Mouse (Mus musculus): Measurements from ENCODE around the gene Dgkh. TPM values are rescaled to one million over a fixed set of nuclear protein-coding genes. Genes with fewer than 3 reads are reported as not detected.

Dgkh gene
- polyA plus RNA-seq (2014; fragmentation: Nextera tagmentation; extraction: Ambion mirVana) = 2.8 and 3.6 TPM in 2 replicates

DNA sequence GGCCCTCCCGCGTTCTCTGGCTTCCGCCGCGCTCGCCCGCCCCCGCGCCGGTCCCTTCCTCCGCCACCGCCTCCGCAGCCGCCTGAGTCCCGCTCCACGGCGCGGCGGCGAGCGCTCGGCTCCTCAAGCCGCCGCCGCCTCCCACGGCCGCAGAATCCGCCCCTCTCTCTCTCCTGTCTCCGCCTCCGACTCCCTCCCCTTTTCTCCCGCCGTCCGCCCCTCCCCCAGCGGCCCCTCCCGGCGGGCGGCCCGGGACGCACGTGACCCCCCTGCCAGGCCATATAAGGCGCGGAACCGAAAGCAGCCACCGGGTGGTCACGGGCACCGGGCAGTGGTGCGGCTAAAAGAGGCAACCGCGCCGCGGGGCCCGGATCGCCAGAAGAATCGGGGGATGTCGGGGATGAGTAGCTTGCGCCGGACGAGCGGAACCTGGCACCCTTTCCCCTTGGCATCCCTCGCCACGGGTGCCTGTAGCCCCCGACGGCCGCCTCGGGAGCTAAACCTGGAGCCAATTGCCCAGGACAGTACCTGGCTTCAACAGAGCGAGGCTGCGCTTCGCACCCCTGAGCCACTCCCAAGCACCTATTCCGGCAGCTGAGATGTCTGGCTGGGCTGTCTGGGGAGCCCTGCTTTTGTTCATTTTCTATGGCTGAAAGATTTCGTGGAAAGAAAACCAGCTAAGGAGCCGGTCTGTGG lies at the start of gene Dgkh:
Dgkh (minus strand) TSS at position 160 of the 696 bp plus-strand sequence.
- H3K4me1 ChIP-seq (ENCODE audit: control insufficient read depth in 2 of 2, insufficient read depth in 2 of 2, low read length in 2 of 2) = peaks cover 2 to 4% of the 10 kb centered on the region in 2 experiments; a peak in 2 of 4 replicates
- peak within 1 kb of the TSS; percentile 30 to 80 for H3K27ac ChIP-seq (replicated peaks in 1 of 2; ENCODE audit: control insufficient read depth in 1 of 2, insufficient read depth in 1 of 2, low read depth in 2 of 2, low read length in 2 of 2)
- H3K9ac ChIP-seq (ENCODE audit: low read length) = peak within 1 kb of the TSS; percentile 84
- H3K36me3 ChIP-seq (ENCODE audit: control insufficient read depth, insufficient read depth, low read length) = no peaks in the 10 kb centered on the region
- ATAC-seq (ENCODE audit: insufficient number of reproducible peaks, insufficient read depth, low FRiP score, low read depth) = peak; percentile 95
- WGBS = under 1% methylated on average over 66 of the region's 71 CpGs
- H3K4me3 ChIP-seq (ENCODE audit: control insufficient read depth in 1 of 2, insufficient read depth in 1 of 2, low read depth in 1 of 2, low read length in 2 of 2) = peak within 1 kb of the TSS; percentile 80 to 83
- peak within 1 kb of the TSS; percentile 99 for H3K4me2 ChIP-seq (ENCODE audit: low read length)
- no peaks in the 10 kb centered on the region for H3K9me3 ChIP-seq (ENCODE audit: control insufficient read depth, low read length)
- no peaks in the 10 kb centered on the region for H3K27me3 ChIP-seq (ENCODE audit: control insufficient read depth, insufficient read depth, low read length)

DNA sequence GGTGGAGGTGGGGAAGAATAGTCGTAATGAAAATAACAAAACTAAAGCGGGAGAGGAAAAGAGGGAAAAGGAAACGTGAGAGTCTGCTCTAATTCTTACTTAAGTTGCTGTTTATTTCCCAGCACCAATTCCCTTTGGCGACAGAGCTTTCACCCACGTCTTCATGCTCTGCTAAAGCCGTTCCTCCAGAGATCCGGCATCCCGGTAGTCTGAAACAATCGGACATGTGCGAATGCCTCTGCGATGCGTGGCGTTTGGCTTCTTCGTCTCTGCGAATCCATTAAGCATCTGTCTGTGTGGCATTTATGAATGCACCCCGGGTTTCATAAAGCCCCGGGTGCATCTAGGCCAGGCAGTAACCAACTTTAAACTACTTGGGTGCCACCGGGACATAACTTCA lies 44.6 kb upstream of the Dgkh start:
- H3K4me3 ChIP-seq (ENCODE audit: control insufficient read depth in 1 of 2, insufficient read depth in 1 of 2, low read depth in 1 of 2, low read length in 2 of 2) = no peak overlapping the region
- H3K36me3 ChIP-seq (ENCODE audit: control insufficient read depth, insufficient read depth, low read length) = no peaks in the 10 kb centered on the region
- no peaks in the 10 kb centered on the region for H3K9me3 ChIP-seq (ENCODE audit: control insufficient read depth, low read length)
- no peak overlapping the region for H3K9ac ChIP-seq (ENCODE audit: low read length)
- no peaks in the 10 kb centered on the region for H3K27me3 ChIP-seq (ENCODE audit: control insufficient read depth, insufficient read depth, low read length)
- 65% methylated on average over 18 of the region's 18 CpGs for WGBS
- H3K4me1 ChIP-seq (ENCODE audit: control insufficient read depth in 2 of 2, insufficient read depth in 2 of 2, low read length in 2 of 2) = peaks cover 0 to 2% of the 10 kb centered on the region in 2 experiments; a peak in 1 of 4 replicates
- peak overlapping the region; percentile 39 for H3K4me2 ChIP-seq (ENCODE audit: low read length)
- no peak overlapping the region for H3K27ac ChIP-seq (replicated peaks in 1 of 2; ENCODE audit: control insufficient read depth in 1 of 2, insufficient read depth in 1 of 2, low read depth in 2 of 2, low read length in 2 of 2)
- ATAC-seq (ENCODE audit: insufficient number of reproducible peaks, insufficient read depth, low FRiP score, low read depth) = no peak

DNA sequence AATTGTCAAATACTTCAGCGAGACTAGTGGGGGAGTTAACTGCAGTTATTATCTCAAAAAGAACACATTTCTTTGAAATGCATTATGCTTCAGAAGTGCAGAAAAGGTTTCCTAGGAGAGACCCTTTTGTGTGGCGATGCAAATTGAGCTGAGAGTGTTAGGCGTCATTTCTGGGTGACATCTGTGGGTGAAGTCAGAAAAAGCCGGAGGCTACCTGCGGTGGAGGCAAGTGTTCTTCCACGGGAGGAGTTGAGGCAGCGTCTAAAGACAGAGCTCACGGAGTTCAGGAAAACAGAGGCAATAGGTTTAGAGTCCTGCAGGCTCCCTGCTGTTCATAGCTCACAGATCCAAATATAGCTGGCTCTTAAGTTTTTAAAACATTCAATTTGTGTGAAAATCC lies 44.1 kb upstream of the Dgkh start:
- 15% methylated on average over 8 of the region's 8 CpGs for WGBS
- Histone ChIP-seq H3K36me3 (ENCODE audit: control insufficient read depth, insufficient read depth, low read length) (no peaks in the 10 kb centered on the region), H3K27me3 (ENCODE audit: control insufficient read depth, insufficient read depth, low read length) (no peaks in the 10 kb centered on the region), H3K4me2 (ENCODE audit: low read length) (peak overlapping the region; percentile 39), H3K9me3 (ENCODE audit: control insufficient read depth, low read length) (no peaks in the 10 kb centered on the region), H3K27ac (replicated peaks in 1 of 2; ENCODE audit: control insufficient read depth in 1 of 2, insufficient read depth in 1 of 2, low read depth in 2 of 2, low read length in 2 of 2) (no peak overlapping the region), H3K4me1 (ENCODE audit: control insufficient read depth in 2 of 2, insufficient read depth in 2 of 2, low read length in 2 of 2) (peaks cover 0 to 2% of the 10 kb centered on the region in 2 experiments; a peak in 1 of 4 replicates), H3K9ac (ENCODE audit: low read length) (no peak overlapping the region), H3K4me3 (ENCODE audit: control insufficient read depth in 1 of 2, insufficient read depth in 1 of 2, low read depth in 1 of 2, low read length in 2 of 2) (no peak overlapping the region)
- ATAC-seq (ENCODE audit: insufficient number of reproducible peaks, insufficient read depth, low FRiP score, low read depth) = no peak

DNA sequence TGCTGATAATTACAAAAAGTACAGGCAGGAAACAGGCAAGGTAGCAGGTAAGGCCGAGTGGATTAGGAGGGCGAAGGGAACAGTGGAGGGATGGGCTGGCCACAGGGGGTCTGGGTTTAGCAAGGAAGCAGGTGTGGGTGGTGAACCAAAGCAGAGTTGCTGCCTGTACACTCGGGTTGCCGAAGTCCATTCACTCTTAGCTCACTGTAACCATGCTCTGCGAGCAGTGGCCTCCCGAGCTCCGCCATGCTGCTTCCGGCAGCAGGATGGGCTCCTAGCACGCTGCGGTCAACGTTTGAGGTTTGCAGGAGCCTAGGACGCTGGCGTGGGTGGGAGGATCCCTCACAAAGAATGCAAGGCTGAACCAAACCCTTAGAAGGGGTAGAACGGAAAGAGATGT lies 43.1 kb upstream of the Dgkh start:
- 66% methylated on average over 14 of the region's 14 CpGs for WGBS
- H3K27ac ChIP-seq (replicated peaks in 1 of 2; ENCODE audit: control insufficient read depth in 1 of 2, insufficient read depth in 1 of 2, low read depth in 2 of 2, low read length in 2 of 2) = no peak overlapping the region
- H3K9me3 ChIP-seq (ENCODE audit: control insufficient read depth, low read length) = no peaks in the 10 kb centered on the region
- no peak overlapping the region for H3K4me2 ChIP-seq (ENCODE audit: low read length)
- H3K9ac ChIP-seq (ENCODE audit: low read length) = no peak overlapping the region
- H3K36me3 ChIP-seq (ENCODE audit: control insufficient read depth, insufficient read depth, low read length) = no peaks in the 10 kb centered on the region
- ATAC-seq (ENCODE audit: insufficient number of reproducible peaks, insufficient read depth, low FRiP score, low read depth) = no peak
- no peaks in the 10 kb centered on the region for H3K27me3 ChIP-seq (ENCODE audit: control insufficient read depth, insufficient read depth, low read length)
- H3K4me1 ChIP-seq (ENCODE audit: control insufficient read depth in 2 of 2, insufficient read depth in 2 of 2, low read length in 2 of 2) = peaks cover 0 to 2% of the 10 kb centered on the region in 2 experiments; a peak in 1 of 4 replicates
- no peak overlapping the region for H3K4me3 ChIP-seq (ENCODE audit: control insufficient read depth in 1 of 2, insufficient read depth in 1 of 2, low read depth in 1 of 2, low read length in 2 of 2)

DNA sequence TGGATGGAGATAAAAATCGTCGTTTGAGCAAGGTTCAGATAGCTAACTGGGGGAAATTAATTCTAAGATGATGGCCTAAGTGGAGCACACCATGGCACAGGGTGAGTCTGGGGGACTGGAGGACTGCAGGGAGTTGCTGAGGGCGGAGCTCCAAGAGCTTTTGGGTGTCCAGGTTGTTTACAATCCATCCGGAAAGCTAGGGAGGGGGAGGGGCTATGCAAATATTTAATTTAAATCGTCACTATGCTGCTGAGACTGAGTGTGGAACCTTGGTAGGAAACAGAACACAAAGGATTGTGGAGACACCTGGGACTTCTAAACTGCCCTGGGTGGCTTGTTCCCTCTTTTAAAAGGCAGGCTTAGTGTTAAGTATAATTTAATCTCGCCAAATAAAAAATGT lies 42.6 kb upstream of the Dgkh start:
- Histone ChIP-seq H3K27me3 (ENCODE audit: control insufficient read depth, insufficient read depth, low read length) (no peaks in the 10 kb centered on the region), H3K27ac (replicated peaks in 1 of 2; ENCODE audit: control insufficient read depth in 1 of 2, insufficient read depth in 1 of 2, low read depth in 2 of 2, low read length in 2 of 2) (no peak overlapping the region), H3K9me3 (ENCODE audit: control insufficient read depth, low read length) (no peaks in the 10 kb centered on the region), H3K36me3 (ENCODE audit: control insufficient read depth, insufficient read depth, low read length) (no peaks in the 10 kb centered on the region), H3K9ac (ENCODE audit: low read length) (no peak overlapping the region), H3K4me2 (ENCODE audit: low read length) (no peak overlapping the region), H3K4me1 (ENCODE audit: control insufficient read depth in 2 of 2, insufficient read depth in 2 of 2, low read length in 2 of 2) (peaks cover 0 to 2% of the 10 kb centered on the region in 2 experiments; a peak in 1 of 4 replicates), H3K4me3 (ENCODE audit: control insufficient read depth in 1 of 2, insufficient read depth in 1 of 2, low read depth in 1 of 2, low read length in 2 of 2) (no peak overlapping the region)
- ATAC-seq (ENCODE audit: insufficient number of reproducible peaks, insufficient read depth, low FRiP score, low read depth) = no peak
- 47% methylated on average over 6 of the region's 6 CpGs for WGBS

DNA sequence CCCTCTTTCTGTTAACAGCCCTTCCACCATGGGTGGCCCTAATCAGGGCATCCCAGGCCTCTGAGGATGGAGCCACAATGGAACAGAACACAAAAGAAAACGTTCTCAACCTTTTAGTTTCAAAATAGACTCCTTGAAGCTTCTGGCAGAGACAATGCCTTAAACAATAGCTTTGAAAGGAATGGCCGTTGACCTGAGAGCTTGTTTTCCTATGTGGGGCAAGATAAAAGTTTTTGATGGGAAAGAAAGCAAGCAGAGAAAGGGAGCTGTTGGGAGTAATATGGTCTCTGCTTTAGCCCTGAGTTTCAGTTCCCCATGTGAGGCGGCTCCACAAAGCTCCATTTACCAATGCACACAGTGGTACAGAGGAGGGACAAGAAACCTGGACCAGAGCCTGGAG lies 37.9 kb upstream of the Dgkh start:
- no peaks in the 10 kb centered on the region for H3K36me3 ChIP-seq (ENCODE audit: control insufficient read depth, insufficient read depth, low read length)
- no peak overlapping the region for H3K9ac ChIP-seq (ENCODE audit: low read length)
- ATAC-seq (ENCODE audit: insufficient number of reproducible peaks, insufficient read depth, low FRiP score, low read depth) = no peak
- no peaks in the 10 kb centered on the region for H3K9me3 ChIP-seq (ENCODE audit: control insufficient read depth, low read length)
- no peak overlapping the region for H3K27ac ChIP-seq (replicated peaks in 1 of 2; ENCODE audit: control insufficient read depth in 1 of 2, insufficient read depth in 1 of 2, low read depth in 2 of 2, low read length in 2 of 2)
- H3K4me3 ChIP-seq (ENCODE audit: control insufficient read depth in 1 of 2, insufficient read depth in 1 of 2, low read depth in 1 of 2, low read length in 2 of 2) = no peak overlapping the region
- no peaks in the 10 kb centered on the region for H3K4me1 ChIP-seq (ENCODE audit: control insufficient read depth in 2 of 2, insufficient read depth in 2 of 2, low read length in 2 of 2)
- 34% methylated on average over 3 of the region's 3 CpGs for WGBS
- H3K4me2 ChIP-seq (ENCODE audit: low read length) = no peak overlapping the region
- no peaks in the 10 kb centered on the region for H3K27me3 ChIP-seq (ENCODE audit: control insufficient read depth, insufficient read depth, low read length)

DNA sequence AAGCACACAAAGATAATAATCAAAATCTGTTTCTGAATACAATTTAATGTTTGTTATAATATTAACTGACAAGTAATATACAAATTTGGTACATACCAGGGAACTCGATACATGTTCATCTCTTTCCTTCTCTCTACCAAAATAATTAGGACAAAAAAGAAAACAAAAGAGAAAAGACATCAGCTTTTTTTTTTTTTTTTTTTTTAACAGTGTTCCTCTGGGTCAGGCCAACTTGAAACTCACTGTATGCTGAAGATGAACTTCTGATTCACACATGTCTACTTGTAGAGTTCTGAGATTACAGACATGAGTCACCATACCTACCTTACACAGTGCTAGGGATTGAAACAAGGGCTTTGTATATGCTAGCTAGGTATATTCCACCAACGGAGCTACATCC lies 28.5 kb upstream of the Dgkh start:
- Histone ChIP-seq H3K27me3 (ENCODE audit: control insufficient read depth, insufficient read depth, low read length) (no peaks in the 10 kb centered on the region), H3K36me3 (ENCODE audit: control insufficient read depth, insufficient read depth, low read length) (no peaks in the 10 kb centered on the region), H3K4me2 (ENCODE audit: low read length) (no peak overlapping the region), H3K9ac (ENCODE audit: low read length) (no peak overlapping the region), H3K4me3 (ENCODE audit: control insufficient read depth in 1 of 2, insufficient read depth in 1 of 2, low read depth in 1 of 2, low read length in 2 of 2) (no peak overlapping the region), H3K9me3 (ENCODE audit: control insufficient read depth, low read length) (no peaks in the 10 kb centered on the region), H3K27ac (replicated peaks in 1 of 2; ENCODE audit: control insufficient read depth in 1 of 2, insufficient read depth in 1 of 2, low read depth in 2 of 2, low read length in 2 of 2) (no peak overlapping the region), H3K4me1 (ENCODE audit: control insufficient read depth in 2 of 2, insufficient read depth in 2 of 2, low read length in 2 of 2) (no peaks in the 10 kb centered on the region)
- 90% methylated on average over 2 of the region's 2 CpGs for WGBS
- no peak for ATAC-seq (ENCODE audit: insufficient number of reproducible peaks, insufficient read depth, low FRiP score, low read depth)

DNA sequence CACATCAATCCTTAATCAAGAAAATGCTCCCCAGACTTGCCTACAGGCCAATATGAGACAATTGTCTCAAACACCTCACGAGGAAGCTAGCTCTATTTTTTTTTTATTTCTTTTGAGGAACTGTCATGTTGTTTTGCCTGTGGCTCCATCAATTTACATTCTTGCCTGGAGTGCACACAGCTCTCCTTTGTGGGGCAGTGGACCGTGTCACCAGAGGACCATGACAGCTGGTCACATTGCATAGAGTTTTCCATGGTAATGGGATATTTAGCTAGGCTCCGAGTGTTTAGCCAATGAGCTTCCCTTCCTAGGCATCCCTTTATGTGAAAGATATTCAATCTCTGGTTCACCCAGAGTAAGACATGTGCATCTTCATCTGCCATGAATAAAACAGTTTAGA lies 26.9 kb upstream of the Dgkh start:
- Histone ChIP-seq H3K4me2 (ENCODE audit: low read length) (no peak overlapping the region), H3K27ac (replicated peaks in 1 of 2; ENCODE audit: control insufficient read depth in 1 of 2, insufficient read depth in 1 of 2, low read depth in 2 of 2, low read length in 2 of 2) (no peak overlapping the region), H3K4me3 (ENCODE audit: control insufficient read depth in 1 of 2, insufficient read depth in 1 of 2, low read depth in 1 of 2, low read length in 2 of 2) (no peak overlapping the region), H3K27me3 (ENCODE audit: control insufficient read depth, insufficient read depth, low read length) (no peaks in the 10 kb centered on the region), H3K9ac (ENCODE audit: low read length) (no peak overlapping the region), H3K9me3 (ENCODE audit: control insufficient read depth, low read length) (no peaks in the 10 kb centered on the region), H3K4me1 (ENCODE audit: control insufficient read depth in 2 of 2, insufficient read depth in 2 of 2, low read length in 2 of 2) (no peaks in the 10 kb centered on the region), H3K36me3 (ENCODE audit: control insufficient read depth, insufficient read depth, low read length) (no peaks in the 10 kb centered on the region)
- no peak for ATAC-seq (ENCODE audit: insufficient number of reproducible peaks, insufficient read depth, low FRiP score, low read depth)
- WGBS = 78% methylated on average over 3 of the region's 3 CpGs
